Mouse (Mus musculus) CD4-positive helper T cell, adult 2 months (primary cell): ENCODE data around the gene Fbxw7.

ENCODE experiments used
- DNase-seq: peaks from one replicate; pipeline ENCODE4 v3.0.0-alpha.2; 2012; ENCODE audit warnings: low read depth, missing footprints, low spot score

The Fbxw7 gene

DNA sequence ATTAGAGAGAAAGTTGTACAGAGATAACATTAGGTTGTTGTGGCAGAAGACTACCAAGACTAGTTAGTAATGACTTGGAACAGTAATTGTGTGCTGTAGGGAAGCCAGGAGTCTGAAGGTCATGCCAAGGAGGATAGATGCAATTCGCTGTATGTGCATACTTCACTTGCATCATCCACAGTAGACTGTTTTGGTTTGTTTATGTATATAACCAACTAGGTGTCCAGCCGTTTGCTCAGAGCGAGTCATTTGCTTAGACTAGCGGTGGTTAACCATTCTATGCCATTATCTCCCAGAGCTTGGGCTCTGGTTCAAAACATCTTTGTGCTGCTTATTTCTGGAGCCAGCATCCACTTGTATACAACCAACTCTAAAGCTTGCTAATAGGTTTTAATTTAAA, 134.3 kb downstream of the Fbxw7 start:
- DNase-seq: no peak

GRCm38 (mm10) chr3:84951698-84952097, 136.6 kb downstream of the Fbxw7 start:
- DNase-seq: no peak

DNA sequence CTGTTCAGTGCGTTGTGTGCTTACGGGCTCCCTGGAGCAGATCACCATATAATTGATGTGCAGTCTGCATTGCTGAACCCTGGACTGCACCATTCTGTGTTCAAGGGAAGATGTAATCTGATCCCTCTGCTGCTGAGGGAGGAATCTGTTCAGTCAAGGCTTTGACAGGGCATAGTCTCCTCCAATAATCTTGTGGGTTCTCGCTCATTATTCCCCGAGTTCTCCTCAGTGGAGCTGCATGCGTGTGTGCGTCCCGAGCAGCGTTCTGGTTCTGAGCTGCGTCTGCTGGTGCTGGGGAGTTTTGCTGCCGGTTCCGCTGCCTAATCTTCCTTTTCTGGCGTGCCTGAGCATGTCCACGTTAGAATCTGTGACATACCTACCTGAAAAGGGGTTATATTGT, 137.1 kb downstream of the Fbxw7 start:
- DNase-seq: no peak

DNA sequence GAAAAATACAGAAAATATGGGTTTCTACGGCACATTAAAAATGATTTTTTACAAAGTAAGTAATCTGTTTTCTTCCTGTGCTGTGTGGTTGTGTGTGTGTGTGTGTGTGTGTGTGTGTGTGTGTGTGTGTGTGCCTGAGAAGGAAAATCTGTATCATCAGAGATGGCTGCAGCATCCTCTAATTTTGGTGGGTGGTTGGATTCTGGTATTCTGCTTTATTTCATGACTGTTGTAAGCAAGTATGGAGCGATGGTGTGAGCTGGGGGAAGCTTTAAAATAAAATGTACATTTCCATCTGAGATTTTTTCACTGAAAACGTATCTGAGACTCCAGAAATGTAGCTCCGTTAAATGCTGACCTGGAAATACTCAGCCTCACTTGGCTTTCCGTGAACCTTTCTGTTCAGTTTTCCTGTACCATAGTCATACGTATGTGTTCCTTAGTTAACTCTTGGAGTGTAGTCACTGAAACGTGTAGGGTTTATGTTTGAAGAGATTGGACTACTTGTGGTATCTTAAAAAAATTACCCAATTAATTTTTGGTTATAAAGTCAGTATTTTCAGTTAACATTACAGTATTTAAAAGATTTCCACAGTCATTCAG, 137.6 kb downstream of the Fbxw7 start:
- DNase-seq: no peak

DNA sequence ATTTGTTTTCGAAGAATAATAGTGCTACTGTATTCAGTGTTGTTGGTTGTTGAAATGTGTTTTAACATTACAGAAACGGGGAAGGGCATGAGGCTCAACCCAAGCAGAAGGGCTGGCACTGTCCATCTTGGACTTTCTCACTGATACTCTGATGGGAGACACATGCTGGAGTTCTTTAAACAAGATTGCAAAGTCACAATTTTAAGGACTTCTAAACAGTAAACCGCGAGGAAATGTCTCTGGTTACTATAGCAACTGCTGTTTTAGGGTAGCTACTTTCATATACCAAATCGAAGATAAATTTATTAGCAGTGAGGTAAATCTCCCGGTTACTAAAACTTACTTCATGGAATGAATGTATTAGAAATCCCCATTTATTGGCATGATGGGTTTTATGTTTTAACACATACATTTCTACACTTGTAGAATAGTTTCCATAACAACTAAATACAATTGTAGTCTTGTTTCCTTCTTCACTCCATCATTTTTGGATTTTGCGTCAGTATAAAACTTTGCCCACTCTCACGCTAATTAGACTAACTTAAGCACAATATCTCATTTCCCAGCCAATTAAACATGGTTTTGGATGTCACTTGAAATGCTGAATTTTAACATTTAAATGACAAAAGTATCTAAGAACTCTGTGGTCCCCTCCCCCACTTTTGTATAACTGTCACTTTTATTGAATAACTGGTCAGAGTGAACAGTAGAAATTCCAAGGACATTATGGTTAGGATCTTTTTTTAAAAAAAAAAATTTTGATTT, 140.1 kb downstream of the Fbxw7 start:
- DNase-seq: no peak

GRCm38 (mm10) chr3:84955857-84956256, 140.8 kb downstream of the Fbxw7 start:
- DNase-seq: no peak

DNA sequence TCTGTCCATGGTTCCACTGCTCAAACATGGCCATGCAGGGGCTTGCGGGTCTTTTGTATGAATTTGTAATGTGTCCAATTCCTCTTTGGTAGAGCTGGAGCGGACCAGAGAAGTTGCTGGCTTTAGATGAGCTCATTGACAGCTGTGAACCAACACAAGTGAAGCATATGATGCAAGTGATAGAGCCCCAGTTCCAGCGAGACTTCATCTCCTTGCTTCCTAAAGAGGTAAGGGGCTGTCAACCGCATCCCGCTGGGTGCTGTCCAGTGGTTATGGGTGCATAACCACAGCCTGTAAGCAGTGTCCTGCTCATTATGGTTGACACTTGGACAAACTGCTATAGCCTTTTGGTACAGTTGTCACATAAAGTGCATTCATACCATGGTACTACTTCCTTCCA, 150.1 kb downstream of the Fbxw7 start:
- DNase-seq: no peak

DNA sequence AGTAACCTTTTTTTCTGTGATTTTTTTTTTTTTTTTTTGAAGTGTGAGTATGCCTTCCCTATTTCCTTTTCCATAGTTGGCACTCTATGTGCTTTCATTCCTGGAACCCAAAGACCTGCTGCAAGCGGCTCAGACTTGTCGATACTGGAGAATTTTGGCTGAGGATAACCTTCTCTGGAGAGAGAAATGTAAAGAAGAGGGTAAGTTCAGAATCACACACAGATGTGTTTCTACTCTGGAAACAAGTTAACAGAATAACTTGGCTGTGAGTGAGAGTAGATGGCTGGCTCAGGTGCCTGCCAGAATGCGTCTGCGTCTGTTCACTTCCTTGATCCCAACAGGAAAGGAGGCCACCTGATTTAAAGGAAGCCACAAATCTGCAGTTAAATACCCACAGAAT, 152.3 kb downstream of the Fbxw7 start:
- no peak for DNase-seq

GRCm38 (mm10) chr3:84971561-84971960, 156.5 kb downstream of the Fbxw7 start:
- no peak for DNase-seq

DNA sequence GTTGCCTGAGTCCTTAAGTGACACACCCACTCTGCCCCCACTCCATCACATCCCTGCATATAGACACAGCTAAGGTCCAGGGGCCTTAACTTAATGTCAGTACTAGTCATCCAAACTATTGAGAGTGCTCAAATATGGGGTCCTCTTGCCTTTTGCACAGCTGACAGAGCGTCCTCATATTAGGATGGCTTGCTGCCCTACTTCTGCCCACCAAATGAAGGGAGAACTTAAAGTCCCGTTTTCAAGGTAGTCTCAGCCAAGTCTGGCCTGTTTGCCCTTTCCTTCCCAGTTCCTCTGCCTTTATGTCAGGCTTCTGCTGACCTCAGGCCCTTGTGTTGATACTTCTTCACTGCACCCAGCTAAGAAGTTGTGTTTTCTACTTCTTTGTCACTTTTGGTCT, 157.8 kb downstream of the Fbxw7 start:
- DNase-seq: no peak

DNA sequence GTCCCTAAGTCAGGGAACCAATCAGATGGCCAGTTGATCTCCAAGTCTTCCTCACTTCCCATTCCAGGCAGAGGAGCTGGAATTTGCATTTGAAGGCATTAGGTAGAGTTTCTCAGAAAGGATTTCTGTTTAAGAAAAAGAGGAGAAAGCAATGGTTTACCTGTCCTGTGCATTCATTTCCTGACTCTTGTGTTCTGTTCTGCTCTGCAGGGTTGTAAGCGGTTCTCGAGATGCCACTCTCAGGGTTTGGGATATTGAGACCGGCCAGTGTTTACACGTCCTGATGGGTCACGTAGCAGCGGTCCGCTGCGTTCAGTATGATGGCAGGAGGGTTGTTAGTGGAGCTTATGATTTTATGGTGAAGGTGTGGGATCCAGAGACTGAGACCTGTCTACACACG, 159.1 kb downstream of the Fbxw7 start:
- no peak for DNase-seq

DNA sequence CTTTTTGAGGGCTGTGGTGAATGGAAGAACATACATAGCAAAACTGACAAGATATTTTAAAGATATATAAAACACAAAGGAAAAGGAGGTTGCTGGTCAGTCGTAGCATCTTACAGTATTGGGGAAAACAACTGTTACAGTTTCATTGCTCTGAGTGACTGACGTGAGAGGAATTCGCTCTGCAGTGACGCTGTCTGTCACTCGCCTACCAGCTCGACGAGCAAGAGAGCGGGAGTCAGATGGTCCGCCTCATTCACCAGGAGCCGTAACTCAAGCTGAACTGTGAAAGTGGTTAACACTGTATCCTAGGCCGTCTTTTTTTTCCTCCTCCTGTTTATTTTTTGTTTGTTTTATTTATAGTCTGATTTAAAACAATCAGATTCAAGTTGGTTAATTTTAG, 163.6 kb downstream of the Fbxw7 start:
- DNase-seq: no peak

GRCm38 (mm10) chr3:84980158-84980557, 165.1 kb downstream of the Fbxw7 start:
- no peak for DNase-seq

DNA sequence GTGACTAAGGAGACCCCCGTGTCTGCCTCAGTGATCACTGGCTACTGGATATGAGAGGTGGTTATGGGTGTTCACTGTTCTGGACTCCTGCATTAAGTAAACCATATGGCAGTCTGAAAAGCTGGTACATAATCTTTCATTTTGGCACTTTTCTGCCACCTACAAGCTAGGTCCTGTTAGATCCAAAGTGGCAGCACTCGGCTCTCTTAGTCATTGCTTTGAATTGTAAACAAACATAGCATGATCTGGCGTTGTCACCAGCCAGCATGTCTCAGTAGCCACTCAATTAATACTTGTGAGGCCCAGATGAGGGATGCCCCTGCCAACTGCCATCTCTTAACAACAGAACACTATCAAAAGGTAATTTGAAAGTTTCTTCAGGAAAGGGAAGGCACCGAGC, 167.6 kb downstream of the Fbxw7 start:
- DNase-seq: no peak

DNA sequence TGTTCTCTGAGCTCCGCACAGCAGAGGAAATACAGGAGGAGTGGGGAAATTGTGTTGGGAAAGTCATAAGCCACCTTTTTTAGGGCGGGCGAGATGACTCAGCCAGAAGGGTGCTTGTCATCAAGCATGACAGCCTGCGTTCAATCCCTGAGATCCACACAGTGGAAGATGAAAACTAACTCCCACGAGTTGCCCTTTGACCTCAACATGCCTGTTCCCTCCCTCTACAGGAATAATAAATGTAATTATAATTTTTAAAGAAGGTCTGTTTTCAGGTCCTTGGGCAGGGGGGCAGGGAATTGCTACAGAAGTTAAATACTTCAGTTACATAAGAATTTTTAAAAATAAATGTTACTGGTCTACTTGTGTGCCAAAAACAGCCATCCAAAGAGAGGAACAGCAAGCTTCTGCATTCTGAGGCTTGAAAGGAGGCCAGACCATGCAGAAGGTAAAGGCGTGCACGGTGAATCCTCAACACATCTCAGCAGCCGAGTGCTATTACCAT, 170.1 kb downstream of the Fbxw7 start:
- no peak for DNase-seq

DNA sequence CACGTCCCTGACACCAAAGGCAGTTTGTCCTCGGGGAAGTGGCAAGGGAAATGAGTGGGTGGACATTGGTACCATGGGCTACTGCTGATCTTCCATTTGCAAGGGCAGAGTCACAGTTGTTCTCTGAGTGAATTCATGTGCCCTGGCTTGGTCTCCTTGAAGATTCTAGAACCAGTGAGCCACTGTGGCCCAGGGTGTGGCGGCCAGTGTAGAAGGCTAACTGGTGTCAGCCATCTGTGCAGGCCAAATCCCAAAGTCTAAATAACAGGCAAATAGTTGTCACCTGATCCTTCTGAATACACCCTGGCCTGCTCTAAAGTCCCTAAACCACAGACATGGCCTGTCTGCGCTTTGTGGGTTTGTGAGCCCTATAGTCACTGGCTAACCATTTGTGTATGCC, 173.8 kb downstream of the Fbxw7 start:
- no peak for DNase-seq

DNA sequence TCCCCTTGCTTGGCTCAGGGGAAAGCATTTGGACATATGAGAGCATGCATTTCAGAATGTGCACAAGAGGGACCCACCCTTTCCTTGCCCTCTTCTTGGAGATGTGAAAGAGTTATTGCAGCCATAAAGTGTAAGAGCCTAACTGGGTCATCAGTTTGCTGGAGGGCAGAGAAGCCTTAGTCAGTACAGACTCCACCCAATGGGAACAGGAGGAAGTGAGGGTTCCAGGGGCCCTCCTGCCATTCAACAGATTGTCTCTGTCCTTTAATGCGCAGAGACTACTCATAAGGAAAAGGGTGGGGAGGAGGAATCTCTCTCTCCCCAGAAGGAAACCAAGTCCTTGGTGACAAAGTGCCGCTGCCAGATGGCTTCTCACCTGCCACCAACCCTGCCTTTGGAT, 190.2 kb downstream of the Fbxw7 start:
- DNase-seq: no peak

- no peak for DNase-seq
Observed at GRCm38 (mm10) chr3:85012889-85013288, 197.8 kb downstream of the Fbxw7 start.

DNA sequence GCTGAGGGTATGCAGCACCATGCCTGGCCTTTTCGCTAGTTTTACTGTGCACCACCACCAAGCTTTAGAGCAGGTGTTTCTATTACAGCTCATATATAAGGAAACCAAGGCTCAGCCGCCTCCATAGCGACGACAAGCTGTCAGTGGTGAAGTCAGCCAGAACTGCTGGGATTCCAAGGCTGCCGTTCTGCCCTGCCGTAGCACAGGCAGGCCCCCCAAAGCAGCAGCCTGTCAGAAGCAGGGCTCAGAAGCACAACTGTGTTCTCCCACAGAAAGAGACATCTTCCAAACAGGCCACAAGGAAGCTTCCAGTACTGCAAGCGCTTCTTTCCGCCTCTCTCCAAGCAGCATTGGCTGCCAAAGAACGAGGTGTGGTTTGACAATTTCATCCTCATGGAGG, 200.6 kb downstream of the Fbxw7 start:
- DNase-seq: no peak

GRCm38 (mm10) chr3:85020137-85020536, 205.1 kb downstream of the Fbxw7 start:
- DNase-seq: no peak

GRCm38 (mm10) chr3:85021816-85022215, 206.7 kb downstream of the Fbxw7 start:
- DNase-seq: no peak

GRCm38 (mm10) chr3:85022800-85023199, 207.7 kb downstream of the Fbxw7 start:
- peak; percentile 11 for DNase-seq

- DNase-seq: no peak
Observed at GRCm38 (mm10) chr3:85024237-85024636, 209.2 kb downstream of the Fbxw7 start.
